Mouse (Mus musculus) left cerebral cortex, adult 2 months (tissue): ENCODE results near the gene Ang6. TPM values are rescaled to one million over a fixed set of nuclear protein-coding genes. Genes with fewer than 3 reads are reported as not detected.
"Not testable (repeated sequence)": the region's sequence is repeated elsewhere in the genome, so short reads cannot be mapped to it uniquely, and the experiment has no call there.

ENCODE experiments used
- DNase-seq, 2 experiments: peaks; one replicate each; pipeline ENCODE4 v3.0.0; 2021 to 2022; ENCODE audit warnings: low spot score in 2 of 2, mixed read lengths in 1 of 2; ENCODE audit errors: extremely low spot score in 1 of 2
- H3K27ac ChIP-seq: fragments of 200-600 bp; 2 replicates; pipeline ENCODE4 v1.8.1; 2022
- H3K4me3 ChIP-seq: fragments of 200-600 bp; 2 replicates; pipeline ENCODE4 v1.8.1; 2022
- CTCF ChIP-seq: fragments of 200-600 bp; IDR thresholded peaks from 2 replicates; pipeline ENCODE4 v1.8.1; 2022; ENCODE audit warnings: antibody characterized with exemption, mild to moderate bottlenecking, moderate library complexity
- intact Hi-C: fragments of 180-260 bp; cut with DNase I; formaldehyde crosslinking; loops from one replicate; pipeline ENCODE4 v1.15.1; 2025
- long read RNA-seq, 2 experiments: library from polyadenylated mRNA; stranded (forward); transcript quantifications; one replicate each; pipeline ENCODE4 v2.0.0; 2021; ENCODE audit warnings: borderline mapping rate in 2 of 2
- total RNA-seq, 2 experiments: library from RNA; stranded (reverse); gene quantifications; 2 replicates each; pipeline ENCODE4 v1.2.3; 2021

Ang6 gene
- not detected for total RNA-seq
- long read RNA-seq, experiment 1 = 0 reads
- long read RNA-seq, experiment 2 = 0 reads

GRCm38 (mm10) chr14:44002169-44002568 lies at the start of gene Ang6:
TSS of gene Ang6 (minus strand) at chr14:44002269.
- intact Hi-C loops = no loop called here
- Histone ChIP-seq H3K27ac (no peak within 1 kb of the TSS), H3K4me3 (no peak within 1 kb of the TSS)
- DNase-seq = no peak
- no peak for TF ChIP-seq CTCF

GRCm38 (mm10) chr14:44046567-44046966 lies 44.5 kb upstream of the Ang6 start:
- DNase-seq, H3K27ac ChIP-seq, intact Hi-C loops, H3K4me3 ChIP-seq: not testable (repeated sequence)

GRCm38 (mm10) chr14:44031828-44032227 lies 29.8 kb upstream of the Ang6 start:
- intact Hi-C loops = not testable (repeated sequence)

GRCm38 (mm10) chr14:44009686-44010085 lies 7.6 kb upstream of the Ang6 start:
- intact Hi-C loops, H3K27ac ChIP-seq, H3K4me3 ChIP-seq, DNase-seq: not testable (repeated sequence)

More at GRCm38 (mm10) chr14:44031828-44032227, 29.8 kb upstream of the Ang6 start:
- not testable (repeated sequence) for H3K4me3 ChIP-seq, H3K27ac ChIP-seq, DNase-seq

- H3K4me3 ChIP-seq, H3K27ac ChIP-seq, intact Hi-C loops, DNase-seq: not testable (repeated sequence)
These were observed 6.0 kb upstream of the Ang6 start for GRCm38 (mm10) chr14:44008021-44008420.

DNA sequence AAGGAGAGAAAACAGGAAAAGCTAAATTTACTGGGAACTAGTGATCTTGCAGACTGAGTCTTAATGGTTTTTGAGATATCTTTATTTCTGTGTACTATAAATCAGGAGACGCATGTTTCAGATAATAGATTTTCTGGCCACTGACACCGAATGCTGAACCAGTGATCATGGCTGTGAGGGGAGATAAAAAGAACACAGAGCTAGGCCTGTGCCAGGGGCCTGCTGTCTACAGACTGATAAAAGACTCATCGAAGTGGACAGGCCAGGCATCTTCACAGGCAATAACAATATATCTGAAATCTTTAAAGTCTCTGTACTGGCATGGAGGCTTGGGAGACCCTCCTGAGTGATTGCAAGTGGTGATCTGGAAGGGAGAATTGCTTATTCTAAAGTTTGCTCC lies 469 bp downstream of the Ang6 start:
- intact Hi-C loops = no loop called here
- H3K27ac ChIP-seq = no peak overlapping the region
- H3K4me3 ChIP-seq = no peak overlapping the region
- no peak for TF ChIP-seq CTCF
- DNase-seq = no peak

GRCm38 (mm10) chr14:43998455-43999000 lies 3.5 kb downstream of the Ang6 start:
- H3K27ac ChIP-seq, H3K4me3 ChIP-seq, intact Hi-C loops, DNase-seq: not testable (repeated sequence)

GRCm38 (mm10) chr14:43987404-43987803 lies 14.7 kb downstream of the Ang6 start:
- TF ChIP-seq CTCF = peak; percentile 66
- H3K27ac ChIP-seq, intact Hi-C loops, H3K4me3 ChIP-seq: not testable (repeated sequence)
- DNase-seq = peak; percentile 71 to 79

- TF ChIP-seq CTCF = no peak
- no peak overlapping the region for H3K4me3 ChIP-seq
- no peak for DNase-seq
- no peak overlapping the region for H3K27ac ChIP-seq
- intact Hi-C loops = no loop called here
These were observed 15.9 kb downstream of the Ang6 start for GRCm38 (mm10) chr14:43986147-43986546.

DNA sequence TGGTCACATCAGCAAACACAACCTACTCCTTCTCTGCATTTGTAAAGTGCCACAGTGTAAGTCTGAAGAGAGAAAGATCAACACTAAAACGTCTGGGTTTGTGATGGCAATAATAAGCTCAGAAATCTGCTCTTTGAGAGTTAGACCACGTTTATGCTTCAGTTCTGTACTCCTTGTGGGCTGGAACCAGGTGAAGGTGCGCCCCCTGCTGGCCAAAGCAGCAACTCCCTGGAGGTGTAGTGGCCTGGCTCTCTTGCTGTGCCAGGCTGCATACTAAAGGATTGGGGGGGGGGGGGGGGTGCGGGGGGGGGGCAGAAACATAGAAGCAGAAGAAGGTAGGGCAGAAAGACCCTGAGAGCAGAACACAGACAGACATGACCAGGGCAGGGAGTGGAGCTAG lies 18.2 kb downstream of the Ang6 start:
- DNase-seq = peak; percentile 38 to 45
- no peak overlapping the region for H3K4me3 ChIP-seq
- peak; percentile 48 for TF ChIP-seq CTCF
- H3K27ac ChIP-seq = no peak overlapping the region
- intact Hi-C loops = loop anchor here (2.0 kb wide), 1 partner anchor 51 kb away; no protein-coding TSS in a partner anchor

GRCm38 (mm10) chr14:43983454-43983853 lies 18.6 kb downstream of the Ang6 start:
- intact Hi-C loops = no loop called here
- TF ChIP-seq CTCF = no peak
- H3K27ac ChIP-seq = no peak overlapping the region
- H3K4me3 ChIP-seq = no peak overlapping the region
- DNase-seq = no peak

GRCm38 (mm10) chr14:43956769-43957168 lies 45.3 kb downstream of the Ang6 start, which contains the start of gene Ang5:
TSS of gene Ang5 (plus strand) at chr14:43957069.
- H3K4me3 ChIP-seq, intact Hi-C loops, H3K27ac ChIP-seq, DNase-seq: not testable (repeated sequence)

GRCm38 (mm10) chr14:43955074-43955473 lies 47.0 kb downstream of the Ang6 start:
- intact Hi-C loops, DNase-seq, H3K27ac ChIP-seq, H3K4me3 ChIP-seq: not testable (repeated sequence)

- H3K27ac ChIP-seq, DNase-seq, intact Hi-C loops, H3K4me3 ChIP-seq: not testable (repeated sequence)
These were observed 48.7 kb downstream of the Ang6 start for GRCm38 (mm10) chr14:43953382-43953781.

Other genes starting within 250 kb of the Ang6 start
- not detected for gene Gm8180, start 217.5 kb downstream of the Ang6 start, total RNA-seq
- gene Ear1, start 126.8 kb downstream of the Ang6 start, total RNA-seq = not detected
- gene Ear10, start 78.7 kb downstream of the Ang6 start, total RNA-seq = not detected
- gene Gm8113, start 76.9 kb downstream of the Ang6 start, total RNA-seq = under 1 TPM in 1 of 2 experiments, not detected in 1; 0.21 TPM
- not detected for gene Ang5, start 45.2 kb downstream of the Ang6 start, total RNA-seq
- gene Ear2, start 100.4 kb upstream of the Ang6 start, total RNA-seq = not detected
- not detected for gene Gm3327, start 121.6 kb upstream of the Ang6 start, total RNA-seq
- gene Gm8212, start 195.4 kb upstream of the Ang6 start, total RNA-seq = not detected
- under 1 TPM; 0.30 to 0.57 TPM for gene 4930503E14Rik, start 211.0 kb upstream of the Ang6 start, total RNA-seq